ENCODE assay signal across 26 mouse cellular contexts in genomic region chr1:132865585-132865984, GRCm38 (mm10). TPM values are rescaled to one million over a fixed set of nuclear protein-coding genes. Genes with fewer than 3 reads are reported as not detected.
DNase-seq lines count a peak whose midpoint lies in the region; ATAC-seq lines count a peak whose summit lies in the region.
"Had no signal": no experiment of that assay in that cellular context is flagged by ENCODE, and none has a peak within 500 bp of the region (broad histone marks: within the 10 kb centered on the region; RNA-seq: fewer than 3 reads in every experiment).

No protein-coding gene starts in this region.

- no peaks in the 10 kb centered on the region for H3K4me1 ChIP-seq in kidney, embryonic 16.5 days (ENCODE audit: insufficient read depth, low read length)
- H3K4me1 ChIP-seq: embryonic facial prominence, embryonic 12.5 days; embryonic facial prominence, embryonic 15.5 days; hindbrain, embryonic 12.5 days; hindbrain, embryonic 15.5 days had no signal

- H3K9me3 ChIP-seq in kidney, embryonic 16.5 days (ENCODE audit: low read length), result no peaks in the 10 kb centered on the region
- H3K9me3 ChIP-seq: embryonic facial prominence, embryonic 12.5 days; embryonic facial prominence, embryonic 15.5 days; hindbrain, embryonic 12.5 days; hindbrain, embryonic 15.5 days had no signal

- H3K36me3 ChIP-seq in kidney, embryonic 16.5 days (ENCODE audit: insufficient read depth, low read length), result no peaks in the 10 kb centered on the region
- H3K36me3 ChIP-seq: embryonic facial prominence, embryonic 12.5 days; embryonic facial prominence, embryonic 15.5 days; hindbrain, embryonic 12.5 days; hindbrain, embryonic 15.5 days had no signal

- 91% methylated on average over 4 of the region's 4 CpGs for WGBS in kidney, embryonic 16.5 days

- H3K4me2 ChIP-seq in kidney, embryonic 16.5 days (replicated peaks; ENCODE audit: low read depth, low read length), result no peak overlapping the region
- H3K4me2 ChIP-seq: embryonic facial prominence, embryonic 12.5 days; embryonic facial prominence, embryonic 15.5 days; heart, embryonic 11.5 days; hindbrain, embryonic 12.5 days; hindbrain, embryonic 15.5 days had no signal

- no peaks in the 10 kb centered on the region for H3K27me3 ChIP-seq in kidney, embryonic 16.5 days (ENCODE audit: insufficient read depth, low read length)
- H3K27me3 ChIP-seq: embryonic facial prominence, embryonic 15.5 days; hindbrain, embryonic 15.5 days had no signal

- H3K9ac ChIP-seq in kidney, embryonic 16.5 days (replicated peaks; ENCODE audit: low read length), result no peak overlapping the region
- H3K9ac ChIP-seq: embryonic facial prominence, embryonic 12.5 days; embryonic facial prominence, embryonic 15.5 days; forebrain, postnatal 0 days; hindbrain, embryonic 12.5 days; hindbrain, embryonic 15.5 days had no signal

- H3K27ac ChIP-seq in kidney, embryonic 16.5 days (ENCODE audit: low read length), result no peak overlapping the region
- H3K27ac ChIP-seq: embryonic facial prominence, embryonic 12.5 days; embryonic facial prominence, embryonic 15.5 days; gastrocnemius, adult 2 months; hindbrain, embryonic 12.5 days; hindbrain, embryonic 15.5 days had no signal

- peak; percentile 49 for ATAC-seq in activated CD4-positive, CD25-positive, alpha-beta regulatory T cell, adult 4 months
- ATAC-seq in kidney, embryonic 16.5 days (ENCODE audit: low FRiP score, low TSS enrichment), result no peak
- ATAC-seq: forebrain, embryonic 14.5 days; forebrain, postnatal 0 days; intestine, embryonic 16.5 days had no signal

- peak; percentile 19 for DNase-seq in adrenal gland, postnatal 14 days
- no peak for DNase-seq in adrenal gland, postnatal 10 days
- DNase-seq in 416B (ENCODE audit: low read depth), result peak; percentile 85
- peak; percentile 46 for DNase-seq in CD4-positive, CD25-positive, alpha-beta regulatory T cell, adult 2 months (ENCODE audit: low read depth, low spot score)
- DNase-seq in urinary bladder, postnatal 36 days (ENCODE audit: low spot score in 2 of 2), result no peak
- no peak for DNase-seq in thymus, postnatal 14 days
- DNase-seq: cerebellum, adult 2 months; cerebellum, adult 9-11 months; cerebellum, postnatal 25 days; forebrain, postnatal 0 days; gastrocnemius, adult 2 months; gastrocnemius, postnatal 14 days; heart, adult 11 months; kidney, adult 18-20 months had no signal

- H3K4me3 ChIP-seq in kidney, embryonic 16.5 days (ENCODE audit: low read length), result no peak overlapping the region
- H3K4me3 ChIP-seq: embryonic facial prominence, embryonic 12.5 days; embryonic facial prominence, embryonic 15.5 days; gastrocnemius, adult 2 months; hindbrain, embryonic 12.5 days; hindbrain, embryonic 15.5 days had no signal

RNA-seq across cellular contexts. Expression of gene Lrrn2, which starts 14.5 kb away (rescaled TPM):
- total RNA-seq in adrenal gland, postnatal 14 days (2021), result 7.7 and 9.2 TPM in 2 replicates
- 1 to 10 TPM; 6.9 to 7.1 TPM for total RNA-seq in adrenal gland, postnatal 10 days (2021)
- not detected for polyA plus RNA-seq in activated CD4-positive, CD25-positive, alpha-beta regulatory T cell, adult 4 months (2017; shearing (Covaris generic))
- polyA plus RNA-seq in kidney, embryonic 16.5 days (2015; fragmentation: Nextera tagmentation; extraction: Ambion mirVana), result 4.1 and 5.2 TPM in 2 replicates
- total RNA-seq: common myeloid progenitor, adult 5-6 weeks; hematopoietic stem cell, adult 5-6 weeks; MEL had no signal

Comparison
In these comparisons a context has a peak if more than half of its experiments do, and no peak if none do; other contexts are left out.
1. DNase-seq: peak in adrenal gland, postnatal 14 days (single experiment), 416B (single experiment) and CD4-positive, CD25-positive, alpha-beta regulatory T cell, adult 2 months (single experiment); none in adrenal gland, postnatal 10 days (single experiment), urinary bladder, postnatal 36 days (0 of 2) and thymus, postnatal 14 days (single experiment).